Mouse (Mus musculus) neutrophil, adult 5-6 weeks (primary cell): ENCODE results near the gene Ripply1. TPM values are rescaled to one million over a fixed set of nuclear protein-coding genes. Genes with fewer than 3 reads are reported as not detected.
"Not testable (repeated sequence)": the region's sequence is repeated elsewhere in the genome, so short reads cannot be mapped to it uniquely, and the experiment has no call there.

Experiments
- ATAC-seq: fragments of 151-379, 151-347 bp; 2 replicates; pipeline ENCODE4 v1.8.0; 2017; ENCODE audit warnings: mild to moderate bottlenecking, moderate TSS enrichment; ENCODE audit not compliant: insufficient number of reproducible peaks, poor library complexity, low FRiP score, severe bottlenecking; ENCODE audit errors: extremely low read depth
- total RNA-seq: library from RNA; stranded (forward); fragments of 200-1000 nt; gene quantifications from 2 replicates; pipeline ENCODE4 v1.2.3, GENCODE M21; 2017

The Ripply1 gene
- total RNA-seq, 1 experiment from 2014 or later = not detected

GRCm38 (mm10) chrX:139785764-139786163 lies 3.6 kb upstream of the Ripply1 start:
- ATAC-seq = no peak

- no peak for ATAC-seq
Measured at GRCm38 (mm10) chrX:139783045-139783422, 881 bp upstream of the Ripply1 start.

GRCm38 (mm10) chrX:139781563-139781962 lies 590 bp downstream of the Ripply1 start:
- no peak for ATAC-seq

- ATAC-seq = no peak
Measured at GRCm38 (mm10) chrX:139780988-139781387, 1.2 kb downstream of the Ripply1 start.

DNA sequence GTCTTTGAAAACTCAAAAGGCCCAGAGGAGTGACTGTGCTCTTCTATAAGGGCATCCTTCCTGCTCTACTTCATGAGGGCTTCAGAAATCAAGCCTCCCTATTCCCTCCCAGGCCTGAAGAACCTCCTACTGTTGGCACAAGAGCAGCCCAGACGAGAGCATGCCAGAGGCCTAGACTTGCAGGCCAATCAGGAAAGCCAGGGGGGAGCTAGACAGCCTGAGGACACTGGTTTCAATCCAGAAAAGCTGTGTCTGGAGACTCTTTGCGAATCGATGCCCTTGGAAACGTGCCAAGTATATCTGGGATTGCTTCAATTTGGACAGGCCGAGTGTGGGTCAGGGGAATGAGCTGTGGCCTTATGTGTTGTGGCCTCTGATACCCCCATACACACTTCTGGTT lies 2.8 kb downstream of the Ripply1 start:
- ATAC-seq = no peak

- no peak for ATAC-seq
Measured at GRCm38 (mm10) chrX:139778886-139779285, 3.3 kb downstream of the Ripply1 start.

DNA sequence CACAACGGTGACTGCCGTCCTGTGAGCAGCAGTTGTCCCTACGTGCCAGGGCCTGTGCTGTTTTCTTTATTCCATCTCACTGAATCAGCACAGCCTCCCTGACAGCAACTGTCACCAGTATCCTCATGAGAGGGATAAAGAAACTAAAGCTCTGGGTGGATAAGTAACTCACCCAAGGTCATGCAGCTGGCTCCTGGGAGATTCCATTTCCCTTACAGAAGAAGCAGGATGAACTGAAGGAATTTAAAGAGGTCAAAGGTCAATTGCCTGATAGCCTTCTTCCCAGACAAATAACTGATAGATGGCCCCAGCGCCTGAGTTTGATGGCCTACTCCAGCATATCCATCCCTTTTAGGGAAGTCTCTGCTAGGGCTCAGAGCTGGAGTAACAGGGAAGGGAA lies 4.8 kb downstream of the Ripply1 start:
- ATAC-seq = no peak

GRCm38 (mm10) chrX:139775084-139775612 lies 7.0 kb downstream of the Ripply1 start:
- no peak for ATAC-seq

DNA sequence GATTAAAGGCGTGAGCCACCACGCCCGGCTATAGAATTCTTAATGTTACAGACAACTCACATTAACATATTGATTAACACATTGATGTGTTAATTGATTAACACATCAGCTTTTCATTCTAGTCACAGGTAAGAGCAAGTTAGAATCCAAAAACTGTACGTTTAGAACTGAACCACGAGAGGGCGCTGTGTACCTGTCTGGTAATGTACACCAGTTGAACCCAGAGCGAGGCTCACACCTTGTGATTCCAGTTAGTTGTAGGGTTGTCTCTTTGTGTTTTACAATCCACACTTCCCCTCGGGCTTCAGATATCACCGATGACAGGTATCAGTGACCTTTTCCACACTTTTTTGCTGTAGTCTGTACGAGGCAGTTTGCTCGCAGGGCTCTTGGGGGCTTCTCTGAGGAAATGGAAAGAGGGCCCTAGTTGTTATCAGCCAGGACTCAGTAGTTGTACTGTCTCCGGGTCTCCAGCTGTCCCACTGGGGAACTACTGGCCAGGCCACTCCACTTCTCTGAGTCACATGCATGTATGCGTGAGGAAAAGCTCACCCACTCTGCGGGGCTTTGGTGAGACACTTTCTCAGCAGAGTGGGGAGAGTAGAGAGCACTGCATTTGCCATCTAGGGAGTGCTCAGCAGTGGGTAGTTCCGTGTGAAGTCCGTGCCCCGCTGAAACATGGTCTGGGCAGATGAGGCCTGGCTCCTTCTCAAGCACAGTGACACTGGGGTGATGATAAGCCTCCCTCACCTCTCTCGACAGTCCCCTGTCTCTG lies 7.7 kb downstream of the Ripply1 start:
- no peak for ATAC-seq

DNA sequence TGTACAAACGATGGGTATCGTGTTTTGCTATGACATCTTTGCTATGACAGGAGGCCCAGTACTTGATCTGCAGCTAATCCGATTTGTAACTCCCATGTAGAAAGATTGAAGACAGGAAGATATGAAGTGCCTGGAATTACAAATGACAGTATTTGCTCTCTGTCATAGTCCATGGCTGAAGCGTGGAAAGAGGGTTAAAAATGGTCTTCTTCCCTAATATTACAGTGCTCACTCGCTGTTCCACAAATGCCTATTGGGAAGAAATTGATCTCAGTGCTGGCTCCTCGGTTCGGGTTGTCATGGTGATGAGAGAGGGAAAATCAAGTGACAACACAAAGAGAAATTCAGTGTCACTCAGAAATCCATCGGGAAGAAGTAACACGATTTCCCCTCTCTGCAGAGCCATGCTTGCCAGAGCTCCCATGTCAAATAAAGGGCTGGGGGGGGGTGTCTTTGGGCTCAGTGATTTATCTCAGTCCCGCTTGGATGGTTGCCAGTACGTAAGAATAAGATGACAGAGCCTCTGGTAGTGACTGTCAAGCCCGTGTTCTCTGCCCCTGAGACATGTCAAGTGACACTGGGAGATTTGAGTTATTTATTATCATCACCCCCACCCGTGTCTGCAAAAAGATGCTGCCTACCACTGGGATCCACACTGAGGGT lies 12.0 kb downstream of the Ripply1 start:
- ATAC-seq = no peak

GRCm38 (mm10) chrX:139762546-139762945 lies 19.6 kb downstream of the Ripply1 start:
- ATAC-seq = no peak

GRCm38 (mm10) chrX:139758634-139759033 lies 23.5 kb downstream of the Ripply1 start:
- ATAC-seq = not testable (repeated sequence)

- ATAC-seq = no peak
Measured at GRCm38 (mm10) chrX:139751855-139752254, 30.3 kb downstream of the Ripply1 start.

DNA sequence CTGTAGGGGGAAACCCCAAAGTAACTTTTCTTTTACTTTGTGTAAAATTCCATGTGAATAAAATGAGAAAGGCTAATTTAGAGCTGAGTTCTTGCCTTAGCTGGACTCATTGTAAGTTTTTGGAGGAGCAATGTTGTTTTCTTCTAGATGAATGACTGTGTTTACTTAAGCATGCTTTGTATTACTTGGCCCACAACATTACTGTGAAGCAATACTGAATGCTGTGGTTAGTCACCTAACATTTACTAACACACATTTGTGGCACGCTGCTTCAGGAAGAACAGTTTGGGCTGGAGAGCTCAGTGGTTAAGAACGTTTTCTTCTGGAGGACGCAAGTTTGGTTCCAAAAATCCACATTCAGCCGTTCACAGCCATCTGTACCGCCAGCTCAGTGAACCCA lies 45.1 kb downstream of the Ripply1 start:
- ATAC-seq = no peak

DNA sequence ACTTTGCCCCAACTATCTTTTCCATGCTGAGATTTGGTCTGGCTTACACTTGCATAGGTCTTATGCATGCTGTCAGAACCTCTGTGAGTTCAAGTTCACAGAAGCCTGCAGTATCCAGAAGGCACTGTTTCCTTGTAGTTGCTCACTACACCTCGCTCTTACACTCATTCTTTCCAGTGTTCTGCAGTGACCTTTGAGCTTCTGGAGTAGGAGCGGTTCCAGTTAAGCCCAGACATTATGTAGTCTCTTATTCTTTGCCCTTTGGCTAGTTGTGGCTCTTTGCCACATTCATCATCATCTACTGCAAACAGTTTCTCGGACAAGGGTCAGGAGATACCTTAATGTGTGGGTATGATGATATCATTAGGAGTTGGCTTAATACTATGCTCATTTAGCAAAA lies 51.6 kb downstream of the Ripply1 start:
- ATAC-seq = no peak

Other genes with a start within 250 kb of the Ripply1 start
- 2.8 and 3.3 TPM in 2 replicates for gene Rnf128, start 219.0 kb downstream of the Ripply1 start, total RNA-seq
- gene Tbc1d8b, start 97.4 kb downstream of the Ripply1 start, total RNA-seq = 7.3 and 8.0 TPM in 2 replicates
- not detected in 2 replicates for gene Gm15013, start 67.9 kb downstream of the Ripply1 start, total RNA-seq
- gene Cldn2, start 18.5 kb upstream of the Ripply1 start, total RNA-seq = not detected in 2 replicates
- 0.47 TPM in 1 of 2 replicates, not detected in the other for gene Morc4, start 89.3 kb upstream of the Ripply1 start, total RNA-seq
- 16.3 and 18.2 TPM in 2 replicates for gene Rbm41, start 216.2 kb upstream of the Ripply1 start, total RNA-seq